Mouse (Mus musculus): ENCODE data around the gene 1700001P01Rik.

DNA sequence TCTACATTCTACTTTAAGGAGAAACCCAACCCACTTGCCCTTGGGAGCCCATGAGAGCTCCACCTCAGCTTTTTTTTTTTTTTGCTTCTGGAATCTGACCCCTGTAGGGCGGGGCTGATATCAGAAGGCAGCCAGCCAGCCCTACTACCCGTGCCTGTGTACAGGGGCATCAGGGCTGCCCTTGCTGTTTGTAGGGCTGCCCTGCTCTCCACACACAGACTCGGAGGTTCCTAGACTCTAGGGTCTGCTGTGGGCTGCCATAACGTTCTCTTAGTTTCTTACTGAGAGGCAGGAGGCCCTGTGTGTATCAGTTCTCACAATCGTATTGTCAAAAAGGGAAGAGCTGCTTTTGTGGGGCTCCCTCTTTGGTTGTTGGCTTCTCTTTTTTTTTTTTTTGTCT, 41.7 kb upstream of the 1700001P01Rik start:
- TF ChIP-seq CTCF (IDR thresholded peaks at IDR 0.05; ENCODE audit: extremely low read depth, insufficient read depth, insufficient read length, insufficient replicate concordance): no peak
- no peak for TF ChIP-seq POLR2A (IDR thresholded peaks at IDR 0.05; ENCODE audit: low read depth, low read length)
